Mouse (Mus musculus) hindbrain, embryonic 16.5 days (tissue): ENCODE results near the gene Aamp. TPM values are rescaled to one million over a fixed set of nuclear protein-coding genes. Genes with fewer than 3 reads are reported as not detected.

Experiments
- ATAC-seq: fragments of 200-750 bp; cut with Nextera tagmentation; 2 replicates; pipeline ENCODE4 v1.8.0; 2017; ENCODE audit warnings: moderate TSS enrichment, moderate library complexity
- H3K27ac ChIP-seq: fragments of 300-500 bp; sonication (generic); 2 replicates; pipeline ENCODE4 v1.5.1; 2014; ENCODE audit warnings: low read depth, mild to moderate bottlenecking, control low read depth, low read length, moderate library complexity
- H3K27me3 ChIP-seq: fragments of 300-500 bp; sonication (generic); replicated peaks from 2 replicates; pipeline ENCODE4 v1.6.1; 2014; ENCODE audit warnings: low read length; ENCODE audit not compliant: control insufficient read depth, insufficient read depth
- H3K36me3 ChIP-seq: fragments of 300-500 bp; sonication (generic); 2 replicates; pipeline ENCODE4 v1.6.1; 2014; ENCODE audit warnings: mild to moderate bottlenecking, low read length, moderate library complexity, mixed read lengths; ENCODE audit not compliant: control insufficient read depth, insufficient read depth
- H3K4me1 ChIP-seq: fragments of 300-500 bp; sonication (generic); 2 replicates; pipeline ENCODE4 v1.6.1; 2014; ENCODE audit warnings: low read depth, low read length; ENCODE audit not compliant: control insufficient read depth, insufficient read depth
- H3K4me2 ChIP-seq: fragments of 300-500 bp; sonication (generic); 2 replicates; pipeline ENCODE4 v1.6.1; 2014; ENCODE audit warnings: mild to moderate bottlenecking, low read length, control low read depth, moderate library complexity
- H3K4me3 ChIP-seq: fragments of 300-500 bp; sonication (generic); 2 replicates; pipeline ENCODE4 v1.5.1; 2014; ENCODE audit warnings: mild to moderate bottlenecking, low read length, control low read depth, moderate library complexity
- H3K9ac ChIP-seq: fragments of 300-500 bp; sonication (generic); 2 replicates; pipeline ENCODE4 v1.6.1; 2014; ENCODE audit warnings: low read depth, mild to moderate bottlenecking, control low read depth, low read length, moderate library complexity
- H3K9me3 ChIP-seq: fragments of 300-500 bp; sonication (generic); 2 replicates; pipeline ENCODE4 v1.6.1; 2014; ENCODE audit warnings: mild to moderate bottlenecking, low read length, moderate library complexity; ENCODE audit not compliant: control insufficient read depth
- WGBS: fragments of 180-500 bp; shearing (Covaris S2); extraction: QIAGEN DNeasy Blood & Tissue Kit; methylation state at CpG from one replicate; pipeline ENCODE4 v1.1.7; 2014; 5-methylcytosine and 5-hydroxymethylcytosine counted together
- polyA plus RNA-seq: library from polyadenylated mRNA; unstranded; fragments of >200 nt; fragmentation: Nextera tagmentation; extraction: Ambion mirVana; gene quantifications from 2 replicates; pipeline ENCODE4 v1.2.1, GENCODE M21; 2015

Aamp gene
- polyA plus RNA-seq, 1 experiment from 2014 or later: 241 TPM

DNA sequence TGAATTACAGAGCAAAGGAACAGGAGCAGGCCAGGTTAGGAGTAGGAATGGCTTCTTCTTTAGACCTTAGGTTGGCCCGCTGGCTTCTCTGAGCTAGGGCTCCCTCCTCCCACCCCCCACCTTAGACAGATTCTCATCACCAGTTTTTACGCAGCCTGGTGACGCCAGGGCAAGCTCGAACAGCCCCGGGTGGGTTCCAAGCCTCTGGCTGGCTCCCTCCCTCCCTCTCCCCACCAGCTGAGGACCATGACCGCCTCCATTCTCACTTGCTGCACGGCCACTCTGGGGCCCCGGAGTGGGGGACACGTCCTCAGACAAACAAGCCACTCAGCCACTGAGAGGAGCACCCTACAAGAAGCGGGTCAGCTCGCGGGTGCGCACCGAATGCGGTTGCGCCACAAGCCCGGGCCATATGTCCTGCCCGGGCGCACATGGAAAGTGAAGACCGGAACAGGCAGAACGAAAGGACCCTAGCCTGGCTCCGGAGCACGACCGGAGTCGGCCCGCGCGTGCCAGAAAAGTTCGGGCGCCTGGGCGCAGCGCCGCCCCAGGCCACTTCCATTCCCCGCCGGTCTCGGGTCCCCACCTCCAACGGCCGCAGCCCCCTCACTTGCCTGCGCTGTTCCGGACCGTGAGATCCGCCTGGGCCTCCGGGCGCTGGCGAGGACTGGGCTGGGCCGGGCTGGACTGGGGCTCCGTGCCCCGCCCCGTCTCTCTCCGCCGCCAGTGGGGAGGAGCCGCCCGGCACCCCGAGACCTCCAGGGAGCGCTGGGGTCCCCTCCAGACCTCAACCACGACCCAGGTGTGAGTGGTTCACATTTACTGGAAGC is 19.2 kb upstream of the Aamp start:
- peak overlapping the region; percentile 71 for H3K4me2 ChIP-seq
- peaks cover 7% of the 10 kb centered on the region for H3K27me3 ChIP-seq
- peak overlapping the region; percentile 52 for H3K4me3 ChIP-seq
- no peaks in the 10 kb centered on the region for H3K9me3 ChIP-seq
- peaks cover 9% of the 10 kb centered on the region; the same call in 1 of the 2 replicates for H3K4me1 ChIP-seq
- peak; percentile 87 for ATAC-seq
- 2% methylated on average over 48 of the region's 56 CpGs for WGBS
- peak overlapping the region; percentile 62 for H3K9ac ChIP-seq
- no peaks in the 10 kb centered on the region for H3K36me3 ChIP-seq
- peak overlapping the region; percentile 67 for H3K27ac ChIP-seq

GRCm38 (mm10) chr1:74302835-74303234 is 18.3 kb upstream of the Aamp start:
- Histone ChIP-seq H3K9ac (no peak overlapping the region), H3K9me3 (no peaks in the 10 kb centered on the region), H3K36me3 (no peaks in the 10 kb centered on the region), H3K27ac (no peak overlapping the region), H3K4me2 (peak overlapping the region; percentile 71; the same call in 1 of the 2 replicates), H3K27me3 (peaks cover 7% of the 10 kb centered on the region), H3K4me3 (no peak overlapping the region), H3K4me1 (peaks cover 9% of the 10 kb centered on the region; the same call in 1 of the 2 replicates)
- WGBS: 83% methylated on average over 2 of the region's 2 CpGs
- ATAC-seq: no peak

- Histone ChIP-seq H3K9ac (no peak overlapping the region), H3K4me2 (no peak overlapping the region), H3K4me3 (no peak overlapping the region), H3K36me3 (no peaks in the 10 kb centered on the region), H3K27me3 (peaks cover 7% of the 10 kb centered on the region), H3K4me1 (peaks cover 10% of the 10 kb centered on the region; the same call in 1 of the 2 replicates), H3K9me3 (no peaks in the 10 kb centered on the region), H3K27ac (no peak overlapping the region)
- WGBS: 90% methylated on average over 7 of the region's 7 CpGs
- no peak for ATAC-seq
Observed at GRCm38 (mm10) chr1:74302229-74302628, 17.7 kb upstream of the Aamp start.

DNA sequence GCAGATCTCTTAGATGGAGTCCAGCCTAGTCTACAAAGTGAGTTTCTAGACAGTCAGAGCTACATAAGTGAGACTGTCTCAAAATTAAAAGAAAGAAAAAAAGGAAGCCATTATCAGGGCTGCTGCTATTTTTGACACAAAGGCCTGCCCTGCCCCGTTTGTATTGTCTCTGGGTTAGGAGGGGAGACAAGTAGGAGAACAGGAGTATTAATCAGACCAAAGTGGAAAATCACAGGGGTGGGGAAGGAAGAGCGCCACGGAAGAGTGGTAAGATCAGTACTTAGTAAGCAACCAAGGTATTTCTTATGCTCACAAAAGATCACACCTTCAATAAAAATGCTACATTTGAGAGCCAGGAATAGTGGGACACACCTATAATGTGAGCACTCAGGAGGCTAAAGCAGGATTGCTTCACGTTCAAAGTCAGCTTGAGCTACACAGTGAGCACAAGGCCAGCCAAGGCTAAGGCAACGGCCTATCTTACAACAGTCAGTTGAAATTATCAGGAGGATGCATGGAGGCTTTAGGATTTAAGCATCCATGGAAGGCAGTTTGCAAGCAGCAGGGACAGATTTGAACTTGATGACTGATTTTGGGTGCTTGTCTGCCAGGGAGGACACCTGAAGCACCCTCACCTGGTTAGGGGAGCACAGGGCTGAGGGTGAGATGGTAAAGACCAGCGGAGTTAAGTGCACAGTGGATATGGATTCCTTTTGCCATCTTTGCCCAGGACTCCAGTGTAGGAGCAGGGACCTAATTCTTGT is 16.0 kb upstream of the Aamp start:
- Histone ChIP-seq H3K9me3 (no peaks in the 10 kb centered on the region), H3K27me3 (peaks cover 7% of the 10 kb centered on the region), H3K4me2 (no peak overlapping the region), H3K9ac (no peak overlapping the region), H3K27ac (no peak overlapping the region), H3K4me3 (no peak overlapping the region), H3K36me3 (no peaks in the 10 kb centered on the region), H3K4me1 (peaks cover 26% of the 10 kb centered on the region)
- 89% methylated on average over 6 of the region's 6 CpGs for WGBS
- ATAC-seq: no peak

DNA sequence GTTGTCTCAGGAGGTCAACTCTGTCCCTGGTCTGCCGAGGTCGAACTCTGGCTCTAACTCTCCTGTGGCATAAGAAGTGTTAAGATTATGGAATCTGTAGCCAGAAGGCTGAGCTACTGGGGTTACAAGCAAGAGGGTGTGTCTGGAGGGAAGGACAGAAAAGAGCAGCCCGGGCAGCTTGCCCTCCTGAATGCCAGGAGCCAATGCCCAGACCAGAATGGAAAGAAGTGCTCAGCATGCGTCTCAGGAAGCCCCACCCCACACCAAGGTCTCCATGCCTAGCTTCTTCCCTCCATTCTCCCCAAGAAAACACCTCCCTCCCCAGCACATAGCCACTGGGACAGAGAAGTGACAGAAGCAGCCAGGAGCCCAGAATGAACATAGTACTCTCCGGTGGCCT is 14.5 kb upstream of the Aamp start:
- no peaks in the 10 kb centered on the region for H3K9me3 ChIP-seq
- WGBS: 59% methylated on average over 5 of the region's 5 CpGs
- H3K4me3 ChIP-seq: no peak overlapping the region
- no peaks in the 10 kb centered on the region for H3K36me3 ChIP-seq
- H3K4me1 ChIP-seq: peaks cover 29% of the 10 kb centered on the region
- no peak overlapping the region for H3K9ac ChIP-seq
- peak overlapping the region; percentile 8; the same call in 1 of the 2 replicates for H3K27ac ChIP-seq
- no peak for ATAC-seq
- H3K4me2 ChIP-seq: no peak overlapping the region
- H3K27me3 ChIP-seq: peaks cover 7% of the 10 kb centered on the region

- 90% methylated on average over 5 of the region's 5 CpGs for WGBS
- no peak overlapping the region for H3K27ac ChIP-seq
Observed at GRCm38 (mm10) chr1:74298157-74298750, 13.7 kb upstream of the Aamp start.

GRCm38 (mm10) chr1:74297269-74297668 is 12.7 kb upstream of the Aamp start:
- H3K36me3 ChIP-seq: no peaks in the 10 kb centered on the region
- H3K9ac ChIP-seq: no peak overlapping the region
- WGBS: 66% methylated on average over 3 of the region's 3 CpGs
- H3K4me3 ChIP-seq: no peak overlapping the region
- no peak for ATAC-seq
- peaks cover 26% of the 10 kb centered on the region for H3K4me1 ChIP-seq
- H3K27ac ChIP-seq: no peak overlapping the region
- no peaks in the 10 kb centered on the region; the same call in 1 of the 2 replicates for H3K27me3 ChIP-seq
- H3K4me2 ChIP-seq: no peak overlapping the region
- H3K9me3 ChIP-seq: no peaks in the 10 kb centered on the region

More at GRCm38 (mm10) chr1:74298157-74298750, 13.7 kb upstream of the Aamp start:
- no peak overlapping the region for H3K4me2 ChIP-seq
- H3K4me3 ChIP-seq: no peak overlapping the region
- H3K36me3 ChIP-seq: no peaks in the 10 kb centered on the region
- peaks cover 26% of the 10 kb centered on the region for H3K4me1 ChIP-seq
- peaks cover 7% of the 10 kb centered on the region for H3K27me3 ChIP-seq
- no peak for ATAC-seq
- no peak overlapping the region for H3K9ac ChIP-seq
- no peaks in the 10 kb centered on the region for H3K9me3 ChIP-seq

- peaks cover 26% of the 10 kb centered on the region for H3K4me1 ChIP-seq
- H3K9me3 ChIP-seq: no peaks in the 10 kb centered on the region
- H3K9ac ChIP-seq: no peak overlapping the region; the same call in 1 of the 2 replicates
- no peaks in the 10 kb centered on the region for H3K27me3 ChIP-seq
- H3K36me3 ChIP-seq: no peaks in the 10 kb centered on the region
- no peak for ATAC-seq
- no peak overlapping the region for H3K4me2 ChIP-seq
- WGBS: 66% methylated on average over 6 of the region's 6 CpGs
- H3K4me3 ChIP-seq: no peak overlapping the region
- H3K27ac ChIP-seq: peak overlapping the region; percentile 86
Observed at GRCm38 (mm10) chr1:74296477-74296876, 11.9 kb upstream of the Aamp start.
